Mouse (Mus musculus) small intestine, adult 2 months (tissue): ENCODE data around the gene Tenm3. TPM values are rescaled to one million over a fixed set of nuclear protein-coding genes. Genes with fewer than 3 reads are reported as not detected.

Source experiments
- H3K27ac ChIP-seq: fragments of 200-500 bp; 2 replicates; pipeline ENCODE4 v1.5.1; 2012; ENCODE audit warnings: low read depth, low read length, control low read depth, inconsistent platforms; ENCODE audit not compliant: insufficient read depth
- H3K27me3 ChIP-seq: fragments of 200-500 bp; 2 replicates; pipeline ENCODE4 v1.6.1; 2012; ENCODE audit warnings: mild to moderate bottlenecking, moderate library complexity, low read length, inconsistent platforms; ENCODE audit not compliant: control insufficient read depth, insufficient read depth
- H3K36me3 ChIP-seq: fragments of 200-500 bp; 2 replicates; pipeline ENCODE4 v1.6.1; 2012; ENCODE audit warnings: mild to moderate bottlenecking, low read length, control low read depth, inconsistent platforms; ENCODE audit not compliant: control insufficient read depth, insufficient read depth
- H3K4me1 ChIP-seq: fragments of 200-500 bp; 2 replicates; pipeline ENCODE4 v1.6.1; 2012; ENCODE audit warnings: low read length, inconsistent platforms, mixed read lengths; ENCODE audit not compliant: control insufficient read depth, insufficient read depth, insufficient read length
- H3K4me3 ChIP-seq: fragments of 200-500 bp; 2 replicates; pipeline ENCODE4 v1.5.1; 2012; ENCODE audit warnings: low read depth, mild to moderate bottlenecking, control low read depth, inconsistent platforms, low read length, moderate library complexity
- CTCF ChIP-seq: fragments of 200-500 bp; IDR thresholded peaks from 2 replicates; pipeline ENCODE4 v1.5.1; 2012; ENCODE audit warnings: low read depth, mild to moderate bottlenecking, control low read depth, inconsistent platforms, low read length, moderate library complexity, mixed read lengths; ENCODE audit not compliant: insufficient replicate concordance, insufficient read length; ENCODE audit errors: extremely low read depth
- POLR2A ChIP-seq: fragments of 200-500 bp; IDR thresholded peaks from 2 replicates; pipeline ENCODE4 v1.6.1; 2012; ENCODE audit warnings: low read depth, mild to moderate bottlenecking, control low read depth, inconsistent platforms, low read length, moderate library complexity
- WGBS: fragments of 180-500 bp; shearing (Covaris S2); methylation state at CpG from one replicate; pipeline ENCODE4 v1.1.7; 2018; 5-methylcytosine and 5-hydroxymethylcytosine counted together
- polyA plus RNA-seq: library from polyadenylated mRNA; depleted of rRNA; stranded (reverse); fragments of >200 nt; gene quantifications from 2 replicates; pipeline ENCODE4 v1.2.3, GENCODE M21; 2012

Gene Tenm3
- polyA plus RNA-seq, 1 experiment = 1.6 TPM

DNA sequence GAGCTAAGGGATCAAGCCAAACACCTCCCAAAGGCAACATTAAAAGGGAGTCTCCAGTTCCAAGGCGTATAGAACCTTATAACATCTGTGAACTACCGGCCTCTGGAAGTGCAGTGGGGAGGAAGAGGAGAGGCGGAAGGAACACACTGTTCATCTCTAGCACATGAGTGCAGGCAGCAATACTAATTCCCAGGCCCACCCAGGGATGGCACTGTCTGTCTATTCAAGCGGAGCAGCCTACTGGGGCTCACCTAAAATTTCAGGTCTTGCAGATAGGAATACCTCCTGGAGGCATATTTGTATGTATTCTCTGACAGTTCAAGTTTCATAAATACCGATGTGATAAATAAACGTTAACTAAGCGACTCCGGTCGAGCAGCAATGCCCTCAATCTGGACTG, 283.5 kb downstream of the Tenm3 start:
- Histone ChIP-seq H3K4me1 (0 out of 2 replicates have a peak, but pooled peaks cover 6% of the 10 kb centered on the region), H3K36me3 (no peaks in the 10 kb centered on the region), H3K27ac (no peak overlapping the region), H3K27me3 (peaks cover 7% of the 10 kb centered on the region), H3K4me3 (no peak overlapping the region)
- no peak for TF ChIP-seq POLR2A
- TF ChIP-seq CTCF = no peak
- 60% methylated on average over 9 of the region's 9 CpGs for WGBS

DNA sequence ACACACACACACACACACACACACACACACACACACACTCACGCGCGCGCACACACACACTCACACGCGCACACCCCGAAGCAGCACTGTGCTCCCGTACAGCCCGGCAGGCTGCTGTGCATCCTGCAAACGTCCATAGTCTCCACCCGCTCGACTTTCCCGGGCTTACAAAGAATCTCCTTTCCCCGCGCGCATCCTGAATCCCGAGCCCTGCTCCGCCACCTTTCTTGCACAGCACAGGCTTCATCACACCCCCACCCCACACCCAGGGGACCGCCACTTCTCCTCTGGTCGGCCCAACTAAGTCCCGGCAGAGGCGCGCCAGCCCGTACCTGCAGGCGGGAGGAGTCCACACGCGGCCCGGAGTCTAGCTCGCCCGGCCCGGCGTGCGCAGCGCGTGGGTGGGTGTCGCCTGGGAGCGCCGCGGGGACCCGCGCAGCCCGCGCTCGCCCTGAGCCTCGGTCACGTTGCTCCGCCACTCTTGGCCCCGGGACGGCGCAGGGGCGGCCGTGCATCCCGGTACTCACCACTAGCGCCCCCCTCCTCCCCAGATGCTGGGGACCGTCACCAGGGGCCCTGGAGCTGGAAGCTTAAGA, 288.1 kb downstream of the Tenm3 start:
- Histone ChIP-seq H3K27ac (no peak overlapping the region), H3K27me3 (peaks cover 13% of the 10 kb centered on the region), H3K36me3 (no peaks in the 10 kb centered on the region), H3K4me1 (0 out of 2 replicates have a peak, but pooled peaks cover 6% of the 10 kb centered on the region), H3K4me3 (peak overlapping the region; percentile 65)
- WGBS = under 1% methylated on average over 55 of the region's 55 CpGs
- no peak for TF ChIP-seq POLR2A
- no peak for TF ChIP-seq CTCF

DNA sequence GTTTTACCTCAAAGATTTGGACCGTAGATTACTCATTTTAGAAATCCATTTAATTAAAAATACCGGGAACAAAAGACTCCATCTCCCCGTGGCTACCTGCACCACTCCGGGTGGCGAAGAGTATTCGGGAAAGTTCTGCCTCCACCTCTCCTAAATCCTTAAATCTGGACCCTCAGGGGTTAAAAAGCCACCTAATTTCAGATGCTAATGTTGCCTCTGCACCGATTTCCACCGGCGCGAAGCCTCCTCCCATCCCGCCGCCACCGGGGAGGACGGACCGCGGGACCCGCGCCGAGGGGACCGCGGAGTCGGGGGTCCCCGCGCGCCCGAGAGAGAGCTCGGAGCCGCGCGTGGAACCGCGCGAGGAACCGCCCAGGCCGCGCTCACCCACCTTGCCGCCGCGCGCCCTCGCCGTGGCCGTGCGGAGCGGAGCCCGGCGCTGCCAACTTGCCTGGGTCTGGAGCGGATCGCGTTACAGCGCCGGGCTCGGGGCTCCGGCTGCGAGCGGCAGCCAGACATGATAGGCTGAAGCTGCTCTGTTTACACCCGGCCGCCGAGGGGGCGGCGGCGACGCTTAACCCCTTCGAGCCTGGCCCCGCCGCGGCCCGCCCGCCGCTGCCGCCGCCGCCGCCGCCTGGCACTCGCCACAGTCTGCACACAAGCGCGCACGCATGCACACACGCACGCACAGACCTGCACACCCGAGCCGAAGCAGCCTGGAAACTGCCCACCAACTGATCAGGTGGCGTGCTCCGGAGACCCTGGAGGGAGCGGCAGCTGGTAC, 288.8 kb downstream of the Tenm3 start:
- no peak overlapping the region for H3K27ac ChIP-seq
- H3K4me3 ChIP-seq = peak overlapping the region; percentile 65
- H3K27me3 ChIP-seq = peaks cover 13% of the 10 kb centered on the region
- WGBS = 2% methylated on average over 85 of the region's 86 CpGs
- H3K36me3 ChIP-seq = no peaks in the 10 kb centered on the region
- TF ChIP-seq CTCF (no peak), POLR2A (no peak)
- H3K4me1 ChIP-seq = 0 out of 2 replicates have a peak, but pooled peaks cover 6% of the 10 kb centered on the region

DNA sequence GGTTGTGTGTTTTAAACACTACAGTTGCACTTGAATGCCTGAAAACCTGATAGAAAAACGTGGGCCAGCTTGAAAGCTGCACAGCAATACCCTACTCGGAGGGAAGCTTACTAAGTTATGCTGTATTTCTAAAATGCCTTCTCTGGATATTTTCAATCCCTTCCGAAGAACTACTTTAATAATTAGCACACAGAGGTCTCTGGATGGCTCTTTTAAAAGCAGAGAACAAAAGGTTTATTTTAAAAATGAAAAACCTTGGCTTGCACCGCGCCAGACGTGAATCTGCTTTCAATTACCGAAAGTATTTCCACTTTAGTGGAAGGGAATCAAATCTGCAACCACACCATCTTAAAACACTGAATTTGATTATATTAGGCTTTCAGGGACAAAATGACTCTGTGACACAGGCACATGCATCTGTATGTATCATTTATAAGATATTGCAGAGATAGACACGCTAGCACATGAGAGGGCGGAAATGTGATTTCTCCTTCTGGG, 289.9 kb downstream of the Tenm3 start:
- no peak overlapping the region for H3K27ac ChIP-seq
- peaks cover 13% of the 10 kb centered on the region for H3K27me3 ChIP-seq
- H3K4me1 ChIP-seq = 0 out of 2 replicates have a peak, but pooled peaks cover 6% of the 10 kb centered on the region
- whole genome bisulfite sequencing = 8% methylated on average over 9 of the region's 9 CpGs
- no peak overlapping the region for H3K4me3 ChIP-seq
- H3K36me3 ChIP-seq = no peaks in the 10 kb centered on the region
- TF ChIP-seq CTCF (no peak), POLR2A (no peak)

DNA sequence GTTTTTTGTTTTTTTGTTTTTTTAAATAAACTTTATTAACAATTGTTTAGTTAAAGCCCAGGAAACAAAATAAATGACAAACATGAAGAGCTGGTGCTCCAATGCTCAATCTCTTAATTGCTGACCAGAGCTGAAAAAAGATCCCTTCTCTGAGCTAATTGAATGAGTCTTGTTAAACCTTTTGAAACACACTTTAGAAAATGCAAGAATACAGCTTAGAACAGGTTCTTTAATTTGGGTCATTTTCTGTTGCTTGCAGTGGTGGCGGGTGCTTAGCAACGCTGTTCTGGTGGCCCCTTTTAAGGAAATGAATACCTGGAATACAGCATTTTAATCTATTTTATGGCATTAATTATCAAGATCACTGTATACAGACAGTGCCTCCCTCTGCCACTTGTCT, 291.4 kb downstream of the Tenm3 start:
- 0 out of 2 replicates have a peak, but pooled peaks cover 6% of the 10 kb centered on the region for H3K4me1 ChIP-seq
- 56% methylated on average over 2 of the region's 2 CpGs for WGBS
- no peak overlapping the region for H3K4me3 ChIP-seq

DNA sequence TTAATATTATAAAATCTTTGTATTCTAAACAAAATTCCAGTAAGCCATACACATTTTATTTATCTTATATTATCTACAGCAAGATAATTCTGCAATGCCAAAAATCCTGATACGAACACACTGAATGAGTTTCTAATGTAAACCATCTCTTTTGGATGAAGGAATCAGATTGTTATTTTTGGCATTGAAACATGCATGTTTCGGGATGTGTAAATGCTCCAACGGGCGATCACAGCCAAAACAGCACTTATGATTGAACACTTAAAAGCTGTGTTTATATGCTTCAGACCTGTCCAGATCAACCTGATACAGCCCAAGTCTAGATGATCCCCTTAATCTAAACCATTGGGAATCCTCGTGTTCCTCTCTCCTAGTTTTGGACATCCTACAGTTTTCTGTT, 292.4 kb downstream of the Tenm3 start:
- H3K4me3 ChIP-seq = no peak overlapping the region
- peaks cover 13% of the 10 kb centered on the region for H3K27me3 ChIP-seq
- H3K4me1 ChIP-seq = 0 out of 2 replicates have a peak, but pooled peaks cover 6% of the 10 kb centered on the region
- 70% methylated on average over 5 of the region's 5 CpGs for WGBS
- H3K36me3 ChIP-seq = no peaks in the 10 kb centered on the region
- no peak overlapping the region for H3K27ac ChIP-seq
- TF ChIP-seq CTCF = no peak
- no peak for TF ChIP-seq POLR2A

More for the DNA sequence above, 291.4 kb downstream of the Tenm3 start:
- Histone ChIP-seq H3K36me3 (no peaks in the 10 kb centered on the region), H3K27me3 (peaks cover 13% of the 10 kb centered on the region), H3K27ac (no peak overlapping the region)
- TF ChIP-seq POLR2A (no peak), CTCF (no peak)

DNA sequence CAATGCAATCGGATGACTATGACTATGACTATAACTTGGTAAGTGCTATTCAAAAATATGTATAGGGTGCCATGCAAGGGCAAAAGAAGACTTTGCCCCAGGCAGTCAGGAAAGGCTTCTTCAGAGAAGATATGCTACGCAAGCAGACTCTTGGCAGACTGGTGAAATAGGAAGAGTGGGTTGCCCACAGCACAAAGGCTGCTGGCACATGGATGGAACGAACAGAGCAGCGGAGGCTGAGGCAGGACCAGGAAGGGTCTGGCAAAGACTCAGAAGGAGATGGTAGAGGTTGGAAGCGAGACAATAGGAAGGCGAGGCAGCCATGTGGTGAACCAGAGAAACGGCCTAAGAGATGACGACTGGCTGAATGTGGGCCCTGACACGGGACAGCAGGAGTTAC, 294.8 kb downstream of the Tenm3 start:
- Histone ChIP-seq H3K4me1 (no peaks in the 10 kb centered on the region), H3K27me3 (no peaks in the 10 kb centered on the region; the same call in 1 of the 2 replicates), H3K4me3 (no peak overlapping the region), H3K27ac (no peak overlapping the region), H3K36me3 (no peaks in the 10 kb centered on the region)
- 85% methylated on average over 9 of the region's 9 CpGs for WGBS
- TF ChIP-seq POLR2A (no peak), CTCF (no peak)
